Mouse (Mus musculus) fat pad, adult 2 months (tissue): ENCODE measurements around the gene Dnase1.
A peak's percentile ranks its signal among the peaks of the same experiment; 100 is the strongest.
"Not testable (repeated sequence)": the region's sequence is repeated elsewhere in the genome, so short reads cannot be mapped to it uniquely, and the experiment has no call there.

Source experiments
- DNase-seq: peaks from one replicate; pipeline ENCODE4 v3.0.0-alpha.2; 2011; ENCODE audit warnings: low read depth, low spot score; ENCODE audit errors: extremely low read depth

Gene Dnase1

GRCm38 (mm10) chr16:4036807-4037206, at the start of gene Dnase1:
Gene Dnase1, plus strand, starts transcription at chr16:4036942.
- no peak for DNase-seq

GRCm38 (mm10) chr16:3988410-3988809, 48.3 kb upstream of the Dnase1 start:
- no peak for DNase-seq

- DNase-seq, result peak; percentile 54
Observed at GRCm38 (mm10) chr16:4003489-4004398, 33.0 kb upstream of the Dnase1 start, which contains the start of gene Slx4. Gene Slx4, minus strand, starts transcription at chr16:4003770.

GRCm38 (mm10) chr16:4012882-4013570, 23.7 kb upstream of the Dnase1 start:
- DNase-seq, result no peak

GRCm38 (mm10) chr16:4014040-4014668, 22.6 kb upstream of the Dnase1 start:
- DNase-seq, result no peak

- not testable (repeated sequence) for DNase-seq
Observed at GRCm38 (mm10) chr16:4016786-4017185, 20.0 kb upstream of the Dnase1 start.

GRCm38 (mm10) chr16:4017466-4017865, 19.3 kb upstream of the Dnase1 start:
- DNase-seq, result not testable (repeated sequence)

GRCm38 (mm10) chr16:4021241-4021640, 15.5 kb upstream of the Dnase1 start:
- DNase-seq, result no peak

GRCm38 (mm10) chr16:4022719-4023118, 14.0 kb upstream of the Dnase1 start:
- DNase-seq, result no peak

- DNase-seq, result no peak
Observed at GRCm38 (mm10) chr16:4026672-4027071, 10.1 kb upstream of the Dnase1 start.

GRCm38 (mm10) chr16:4027211-4027610, 9.5 kb upstream of the Dnase1 start:
- no peak for DNase-seq

- no peak for DNase-seq
Observed at GRCm38 (mm10) chr16:4029371-4029841, 7.3 kb upstream of the Dnase1 start.

- no peak for DNase-seq
Observed at GRCm38 (mm10) chr16:4030501-4030900, 6.2 kb upstream of the Dnase1 start.

GRCm38 (mm10) chr16:4031441-4032274, 5.1 kb upstream of the Dnase1 start:
- no peak for DNase-seq

GRCm38 (mm10) chr16:4032341-4032748, 4.4 kb upstream of the Dnase1 start:
- DNase-seq, result no peak

- DNase-seq, result no peak
Observed at GRCm38 (mm10) chr16:4033971-4034370, 2.8 kb upstream of the Dnase1 start.

- DNase-seq, result no peak
Observed at GRCm38 (mm10) chr16:4034476-4034875, 2.3 kb upstream of the Dnase1 start.

- peak; percentile 19 for DNase-seq
Observed at GRCm38 (mm10) chr16:4035575-4035974, 1.2 kb upstream of the Dnase1 start.

- no peak for DNase-seq
Observed at GRCm38 (mm10) chr16:4037690-4038089, 948 bp downstream of the Dnase1 start.

- no peak for DNase-seq
Observed at GRCm38 (mm10) chr16:4040206-4040605, 3.5 kb downstream of the Dnase1 start.
